Mouse (Mus musculus) MEL (cell line): ENCODE results near the gene Atxn3. TPM values are rescaled to one million over a fixed set of nuclear protein-coding genes. Genes with fewer than 3 reads are reported as not detected.

Source experiments
- DNase-seq: peaks from one replicate; pipeline ENCODE4 v3.0.0; 2011; ENCODE audit warnings: low read depth, low spot score
- H3K27ac ChIP-seq: 2 replicates; pipeline ENCODE4 v1.5.1; 2012; ENCODE audit warnings: low read depth, mild to moderate bottlenecking, control low read depth, low read length, moderate library complexity; ENCODE audit not compliant: control insufficient read depth
- H3K27me3 ChIP-seq, 2 experiments: fragments of 150-350 bp in 1 of 2; sonication (generic) in 1 of 2; 2 replicates each; pipeline ENCODE4 v1.6.1; 2012; ENCODE audit warnings: low read length in 2 of 2, mild to moderate bottlenecking in 2 of 2, improper control_type of control experiment in 1 of 2, moderate library complexity in 1 of 2; ENCODE audit not compliant: insufficient read depth in 2 of 2, control insufficient read depth in 1 of 2
- H3K36me3 ChIP-seq, 2 experiments: 2 replicates each; pipeline ENCODE4 v1.6.1; 2012 to 2014; ENCODE audit warnings: low read length in 2 of 2, improper control_type of control experiment in 1 of 2, inconsistent platforms in 1 of 2, mild to moderate bottlenecking in 1 of 2; ENCODE audit not compliant: insufficient read depth in 2 of 2, control insufficient read depth in 1 of 2
- H3K4me1 ChIP-seq, 2 experiments: fragments of 150-350 bp in 1 of 2; sonication (generic) in 1 of 2; 2 replicates each; pipeline ENCODE4 v1.6.1; 2012; ENCODE audit warnings: low read length in 2 of 2, improper control_type of control experiment in 1 of 2, mild to moderate bottlenecking in 1 of 2; ENCODE audit not compliant: insufficient read depth in 2 of 2, control insufficient read depth in 1 of 2
- H3K4me3 ChIP-seq, 2 experiments: fragments of 150-350 bp in 1 of 2; sonication (generic) in 1 of 2; 2 replicates each; pipeline ENCODE4 v1.5.1; 2012; ENCODE audit warnings: low read depth in 2 of 2, low read length in 2 of 2, mild to moderate bottlenecking in 2 of 2, moderate library complexity in 2 of 2, control low read depth in 1 of 2, improper control_type of control experiment in 1 of 2; ENCODE audit not compliant: control insufficient read depth in 1 of 2, insufficient read depth in 1 of 2
- H3K79me2 ChIP-seq: 2 replicates; pipeline ENCODE4 v1.6.1; 2012; ENCODE audit warnings: mild to moderate bottlenecking, low read length, moderate library complexity; ENCODE audit not compliant: control insufficient read depth, poor library complexity, insufficient read depth
- H3K9ac ChIP-seq: 2 replicates; pipeline ENCODE4 v1.6.1; 2012; ENCODE audit warnings: low read depth, mild to moderate bottlenecking, control low read depth, low read length, moderate library complexity; ENCODE audit not compliant: control insufficient read depth, poor library complexity, severe bottlenecking
- H3K9me3 ChIP-seq: fragments of 150-350 bp; sonication (generic); replicated peaks from 2 replicates; pipeline ENCODE4 v1.6.1; 2012; ENCODE audit warnings: mild to moderate bottlenecking, low read length, improper control_type of control experiment, moderate library complexity; ENCODE audit not compliant: insufficient read depth
- CHD1 ChIP-seq: IDR thresholded peaks from 2 replicates; pipeline ENCODE4 v1.6.1; 2012; ENCODE audit warnings: low read depth, mild to moderate bottlenecking, inconsistent platforms, low read length, improper control_type of control experiment
- CHD2 ChIP-seq: IDR thresholded peaks from 2 replicates; pipeline ENCODE4 v1.6.1; 2011; ENCODE audit warnings: low read length, improper control_type of control experiment
- CTCF ChIP-seq, 3 experiments: IDR thresholded peaks in 2 of 3; conservative IDR thresholded peaks in 1 of 3; 2 replicates each; pipeline ENCODE4 v1.5.1; 2011 to 2012; ENCODE audit warnings: low read length in 3 of 3, low read depth in 2 of 3, mild to moderate bottlenecking in 2 of 3, improper control_type of control experiment in 1 of 3, inconsistent platforms in 1 of 3, mixed read lengths in 1 of 3, moderate library complexity in 1 of 3; ENCODE audit not compliant: control insufficient read depth in 1 of 3, insufficient read depth in 1 of 3, poor library complexity in 1 of 3, severe bottlenecking in 1 of 3
- ELF1 ChIP-seq: IDR thresholded peaks from 2 replicates; pipeline ENCODE4 v1.6.1; 2014; ENCODE audit warnings: low read depth, mild to moderate bottlenecking, inconsistent platforms, low read length, improper control_type of control experiment, moderate library complexity
- EP300 ChIP-seq, 2 experiments: IDR thresholded peaks; 2 replicates each; pipeline ENCODE4 v1.6.1; 2011; ENCODE audit warnings: improper control_type of control experiment in 2 of 2, low read length in 2 of 2, low read depth in 1 of 2, mild to moderate bottlenecking in 1 of 2
- ETS1 ChIP-seq: IDR thresholded peaks from 2 replicates; pipeline ENCODE4 v1.6.1; 2012; ENCODE audit warnings: low read depth, mild to moderate bottlenecking, inconsistent platforms, low read length, improper control_type of control experiment, moderate library complexity
- GABPA ChIP-seq: IDR thresholded peaks from 2 replicates; pipeline ENCODE4 v1.6.1; 2012; ENCODE audit warnings: low read depth, mild to moderate bottlenecking, inconsistent platforms, low read length, improper control_type of control experiment, moderate library complexity
- GATA1 ChIP-seq: IDR thresholded peaks from 2 replicates; pipeline ENCODE4 v1.6.1; 2011; ENCODE audit warnings: low read depth, low read length, improper control_type of control experiment
- HCFC1 ChIP-seq: IDR thresholded peaks from 2 replicates; pipeline ENCODE4 v1.6.1; 2012; ENCODE audit warnings: low read depth, mild to moderate bottlenecking, inconsistent platforms, low read length, improper control_type of control experiment, moderate library complexity
- MAFK ChIP-seq: IDR thresholded peaks from 2 replicates; pipeline ENCODE4 v1.6.1; 2011; ENCODE audit warnings: low read depth, mild to moderate bottlenecking, low read length, improper control_type of control experiment, borderline replicate concordance
- MAX ChIP-seq: IDR thresholded peaks from 2 replicates; pipeline ENCODE4 v1.6.1; 2011; ENCODE audit warnings: low read length, improper control_type of control experiment
- MAZ ChIP-seq: IDR thresholded peaks from 2 replicates; pipeline ENCODE4 v1.6.1; 2012; ENCODE audit warnings: low read depth, mild to moderate bottlenecking, inconsistent platforms, low read length, improper control_type of control experiment
- MEF2A ChIP-seq: IDR thresholded peaks from 2 replicates; pipeline ENCODE4 v1.6.1; 2014; ENCODE audit warnings: low read depth, mild to moderate bottlenecking, inconsistent platforms, low read length, improper control_type of control experiment; ENCODE audit not compliant: poor library complexity, insufficient replicate concordance, severe bottlenecking; ENCODE audit errors: extremely low read depth
- MXI1 ChIP-seq: IDR thresholded peaks from 2 replicates; pipeline ENCODE4 v1.6.1; 2011; ENCODE audit warnings: mild to moderate bottlenecking, low read depth, low read length, improper control_type of control experiment
- MYB ChIP-seq: IDR thresholded peaks from 2 replicates; pipeline ENCODE4 v1.6.1; 2011; ENCODE audit warnings: mild to moderate bottlenecking, low read depth, low read length, improper control_type of control experiment
- MYC ChIP-seq: IDR thresholded peaks from 2 replicates; pipeline ENCODE4 v1.6.1; 2011; ENCODE audit warnings: low read depth, mild to moderate bottlenecking, low read length, improper control_type of control experiment, moderate library complexity
- NELFE ChIP-seq: IDR thresholded peaks from 2 replicates; pipeline ENCODE4 v1.6.1; 2011; ENCODE audit warnings: low read depth, low read length, improper control_type of control experiment
- NRF1 ChIP-seq: IDR thresholded peaks from 2 replicates; pipeline ENCODE4 v1.6.1; 2014; ENCODE audit warnings: low read depth, mild to moderate bottlenecking, inconsistent platforms, low read length, improper control_type of control experiment, moderate library complexity; ENCODE audit not compliant: poor library complexity, insufficient read depth, severe bottlenecking
- POLR2A ChIP-seq, 2 experiments: IDR thresholded peaks; 2 replicates each; pipeline ENCODE4 v1.6.1; 2011 to 2012; ENCODE audit warnings: low read length in 2 of 2, mild to moderate bottlenecking in 2 of 2, control low read depth in 1 of 2, improper control_type of control experiment in 1 of 2, low read depth in 1 of 2, moderate library complexity in 1 of 2; ENCODE audit not compliant: control insufficient read depth in 1 of 2, insufficient read depth in 1 of 2, poor library complexity in 1 of 2
- POLR2AphosphoS2 ChIP-seq: IDR thresholded peaks from 2 replicates; pipeline ENCODE4 v1.6.1; 2011; ENCODE audit warnings: low read length, improper control_type of control experiment
- POLR2AphosphoS5 ChIP-seq: IDR thresholded peaks from 2 replicates; pipeline ENCODE4 v1.6.1; 2012; ENCODE audit warnings: low read depth, borderline replicate concordance, mild to moderate bottlenecking, inconsistent platforms, low read length, moderate library complexity, mixed read lengths
- RCOR1 ChIP-seq: IDR thresholded peaks from 2 replicates; pipeline ENCODE4 v1.6.1; 2012; ENCODE audit warnings: low read depth, mild to moderate bottlenecking, inconsistent platforms, low read length, improper control_type of control experiment
- SIN3A ChIP-seq: IDR thresholded peaks from 2 replicates; pipeline ENCODE4 v1.6.1; 2012; ENCODE audit warnings: low read length, improper control_type of control experiment, inconsistent platforms
- TAL1 ChIP-seq: IDR thresholded peaks from 2 replicates; pipeline ENCODE4 v1.6.1; 2012; ENCODE audit warnings: mild to moderate bottlenecking, inconsistent platforms, low read length, moderate library complexity, mixed read lengths
- TBP ChIP-seq: IDR thresholded peaks from 2 replicates; pipeline ENCODE4 v1.8.0; 2011; ENCODE audit warnings: low read depth, low read length, improper control_type of control experiment
- TCF12 ChIP-seq: IDR thresholded peaks from 2 replicates; pipeline ENCODE4 v1.6.1; 2014; ENCODE audit warnings: low read depth, mild to moderate bottlenecking, inconsistent platforms, low read length, improper control_type of control experiment, moderate library complexity
- UBTF ChIP-seq: IDR thresholded peaks from 2 replicates; pipeline ENCODE4 v1.6.1; 2012; ENCODE audit warnings: low read depth, mild to moderate bottlenecking, inconsistent platforms, low read length, improper control_type of control experiment, moderate library complexity, borderline replicate concordance; ENCODE audit not compliant: insufficient read depth
- USF1 ChIP-seq: IDR thresholded peaks from 2 replicates; pipeline ENCODE4 v1.6.1; 2014; ENCODE audit warnings: low read depth, mild to moderate bottlenecking, inconsistent platforms, low read length, improper control_type of control experiment, moderate library complexity
- USF2 ChIP-seq, 2 experiments: IDR thresholded peaks; 2 replicates each; pipeline ENCODE4 v1.6.1; 2011 to 2012; ENCODE audit warnings: improper control_type of control experiment in 2 of 2, low read length in 2 of 2, borderline replicate concordance in 1 of 2, inconsistent platforms in 1 of 2, low read depth in 1 of 2, mild to moderate bottlenecking in 1 of 2; ENCODE audit not compliant: insufficient read depth in 1 of 2
- ZKSCAN1 ChIP-seq: IDR thresholded peaks from 2 replicates; pipeline ENCODE4 v1.6.1; 2012; ENCODE audit warnings: low read depth, mild to moderate bottlenecking, inconsistent platforms, low read length, improper control_type of control experiment, moderate library complexity
- ZNF384 ChIP-seq: IDR thresholded peaks from 2 replicates; pipeline ENCODE4 v1.6.1; 2012; ENCODE audit warnings: low read depth, mild to moderate bottlenecking, inconsistent platforms, low read length, improper control_type of control experiment
- polyA plus RNA-seq, 2 experiments: library from polyadenylated mRNA; stranded (reverse) in 1 of 2; unstranded in 1 of 2; fragments of >175 nt in 1 of 2; fragments of >200 nt in 1 of 2; gene quantifications; 2 replicates each; pipeline versions ENCODE4 v1.2.1 to v1.2.4; 2012; ENCODE audit warnings: low replicate concordance in 2 of 2, low read depth in 1 of 2; ENCODE audit not compliant: insufficient read length in 2 of 2, insufficient read depth in 1 of 2, missing spikeins in 1 of 2
- total RNA-seq: library from RNA; depleted of rRNA; stranded (reverse); fragments of 300-350 nt; gene quantifications from 2 replicates; pipeline ENCODE4 v1.2.3, GENCODE M21; 2012

The Atxn3 gene
- total and polyA plus RNA-seq, 3 experiments, result 21.8 to 400 (median 27.8) TPM

GRCm38 (mm10) chr12:101980266-101980665, 22.2 kb upstream of the Atxn3 start (continued):
- TF ChIP-seq RCOR1, result peak; percentile 56; the same call in 1 of the 2 replicates
- no peak for TF ChIP-seq MAX
- TF ChIP-seq USF1, result no peak
- TF ChIP-seq GABPA, result no peak
- 0 out of 2 replicates have a peak, but pooled peaks have one; percentile 83 for TF ChIP-seq ZNF384
- 0 out of 2 replicates have a peak, but pooled peaks have one; percentile 45 for TF ChIP-seq POLR2AphosphoS5
- no peak for TF ChIP-seq UBTF
- no peak; the same call in 1 of the 2 replicates for TF ChIP-seq CHD2
- TF ChIP-seq MYB, result 0 out of 2 replicates have a peak, but pooled peaks have one; percentile 6
- TF ChIP-seq ZKSCAN1, result no peak
- TF ChIP-seq MYC, result 0 out of 2 replicates have a peak, but pooled peaks have one; percentile 22
- no peak for TF ChIP-seq CTCF (IDR thresholded peaks at IDR 0.05 in 2 of 3, conservative IDR thresholded peaks at IDR 0.05 in 1 of 3; ENCODE audit: control insufficient read depth in 1 of 3, insufficient read depth in 1 of 3, low read depth in 2 of 3, low read length in 3 of 3, poor library complexity in 1 of 3, severe bottlenecking in 1 of 3)
- TF ChIP-seq GATA1, result peak; percentile 90
- TF ChIP-seq POLR2A (IDR thresholded peaks at IDR 0.05; ENCODE audit: control insufficient read depth in 1 of 2, insufficient read depth in 1 of 2, low read depth in 1 of 2, low read length in 2 of 2, poor library complexity in 1 of 2), result peak in 1 of 2 experiments; percentile 61; a peak in 2 of 4 replicates
- peak; percentile 92 for TF ChIP-seq SIN3A
- peak; percentile 0; the same call in 1 of the 2 replicates for TF ChIP-seq MAZ
- no peak for TF ChIP-seq POLR2AphosphoS2
- peak; percentile 2; the same call in 1 of the 2 replicates for TF ChIP-seq NELFE
- no peak for TF ChIP-seq MAFK
- TF ChIP-seq NRF1, result no peak
- no peak for TF ChIP-seq USF2 (IDR thresholded peaks at IDR 0.05; ENCODE audit: borderline replicate concordance in 1 of 2, insufficient read depth in 1 of 2, low read depth in 1 of 2, low read length in 2 of 2)

GRCm38 (mm10) chr12:101979213-101979750, 21.2 kb upstream of the Atxn3 start:
- H3K27ac ChIP-seq, result peak overlapping the region; percentile 100
- peak overlapping the region; percentile 42 to 43 for H3K4me3 ChIP-seq
- no peaks in the 10 kb centered on the region for H3K27me3 ChIP-seq
- H3K79me2 ChIP-seq, result peaks cover 48% of the 10 kb centered on the region
- peaks cover 9 to 47% of the 10 kb centered on the region in 2 experiments for H3K36me3 ChIP-seq
- peak overlapping the region; percentile 96 for H3K9ac ChIP-seq
- DNase-seq, result peak; percentile 93
- H3K4me1 ChIP-seq, result peaks cover 17 to 30% of the 10 kb centered on the region in 2 experiments
- no peaks in the 10 kb centered on the region for H3K9me3 ChIP-seq
- peak; percentile 80 for TF ChIP-seq HCFC1
- TF ChIP-seq NELFE, result peak; percentile 50
- peak; percentile 66 for TF ChIP-seq MXI1
- peak; percentile 81 for TF ChIP-seq MYB
- TF ChIP-seq TBP, result peak; percentile 75
- TF ChIP-seq UBTF, result 0 out of 2 replicates have a peak, but pooled peaks have one; percentile 57
- TF ChIP-seq CHD1, result 0 out of 2 replicates have a peak, but pooled peaks have one; percentile 79
- TF ChIP-seq POLR2AphosphoS5, result no peak
- TF ChIP-seq MAX, result 0 out of 2 replicates have a peak, but pooled peaks have one; percentile 17
- peak; percentile 51; the same call in 1 of the 2 replicates for TF ChIP-seq POLR2AphosphoS2
- TF ChIP-seq RCOR1, result 0 out of 2 replicates have a peak, but pooled peaks have one; percentile 35
- peak; percentile 59 for TF ChIP-seq TAL1
- peak; percentile 91 to 93 for TF ChIP-seq EP300 (IDR thresholded peaks at IDR 0.05; ENCODE audit: low read depth in 1 of 2, low read length in 2 of 2)
- TF ChIP-seq TCF12, result peak; percentile 68
- no peak for TF ChIP-seq MEF2A
- no peak for TF ChIP-seq MAFK
- TF ChIP-seq GATA1, result peak; percentile 79
- peak; percentile 97 for TF ChIP-seq ZNF384
- TF ChIP-seq ELF1, result no peak
- TF ChIP-seq SIN3A, result peak; percentile 88
- TF ChIP-seq ETS1, result peak; percentile 93
- TF ChIP-seq MYC, result peak; percentile 47; the same call in 1 of the 2 replicates
